Mouse (Mus musculus): ENCODE results near the gene Klhl26.
A peak's percentile ranks its signal among the peaks of the same experiment; 100 is the strongest.

The Klhl26 gene

DNA sequence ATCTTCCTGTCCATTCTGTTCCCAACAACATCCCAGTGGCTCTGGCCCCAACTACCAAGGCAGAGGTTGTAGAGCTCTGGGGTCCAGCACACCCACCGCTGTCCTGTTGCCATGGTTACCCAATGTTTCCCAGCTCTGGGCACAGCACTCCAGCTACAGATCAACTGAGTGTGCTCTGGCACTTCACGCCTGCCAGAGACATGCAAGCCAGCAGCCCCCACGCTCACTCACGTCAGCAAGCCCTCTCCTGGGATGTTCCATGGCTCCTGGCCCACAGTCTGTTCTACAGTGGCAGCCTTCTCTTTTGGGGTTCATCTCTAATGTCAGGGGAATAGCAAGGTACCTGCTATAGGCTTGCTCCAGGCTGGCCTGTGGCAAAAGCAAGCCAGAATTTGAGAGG is 13.5 kb downstream of the Klhl26 start:
- Histone ChIP-seq H3K36me3 (ENCODE audit: insufficient read depth, low read length) (peaks cover 29% of the 10 kb centered on the region), H3K4me3 (replicated peaks; ENCODE audit: low read length) (no peak overlapping the region), H3K27me3 (ENCODE audit: insufficient read depth, low read length) (no peaks in the 10 kb centered on the region), H3K4me1 (replicated peaks; ENCODE audit: low read depth, low read length) (peaks cover 29% of the 10 kb centered on the region), H3K9me3 (ENCODE audit: low read length) (0 out of 2 replicates have a peak, but pooled peaks cover 3% of the 10 kb centered on the region)
- no peak for TF ChIP-seq POU5F1 (IDR thresholded peaks at IDR 0.05; ENCODE audit: borderline replicate concordance, low read length)
- no peak for TF ChIP-seq CTCF (conservative IDR thresholded peaks at IDR 0.05; ENCODE audit: low read length)
- TF ChIP-seq NANOG (IDR thresholded peaks at IDR 0.05; ENCODE audit: borderline replicate concordance, low read length) = no peak

DNA sequence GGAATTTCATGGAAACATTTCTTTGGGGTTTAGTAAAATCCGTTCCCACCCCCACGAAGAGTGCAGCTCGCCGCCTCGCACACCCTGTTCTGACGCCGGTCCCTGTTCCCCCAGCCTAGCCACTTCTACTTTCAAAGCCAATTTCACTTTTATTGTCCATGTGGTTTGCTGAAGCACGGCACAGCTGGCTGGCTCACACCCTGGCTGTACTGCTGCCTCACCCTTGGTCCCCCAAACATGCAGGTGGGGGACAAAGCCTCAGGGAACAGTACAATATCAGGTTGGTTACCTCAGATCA is 14.3 kb downstream of the Klhl26 start:
- Histone ChIP-seq H3K36me3 (ENCODE audit: insufficient read depth, low read length) (peaks cover 24% of the 10 kb centered on the region), H3K9me3 (ENCODE audit: low read length) (0 out of 2 replicates have a peak, but pooled peaks cover 3% of the 10 kb centered on the region)
- TF ChIP-seq CTCF (conservative IDR thresholded peaks at IDR 0.05; ENCODE audit: low read length) = no peak
- TF ChIP-seq POU5F1 (IDR thresholded peaks at IDR 0.05; ENCODE audit: borderline replicate concordance, low read length) = no peak
- no peak for TF ChIP-seq NANOG (IDR thresholded peaks at IDR 0.05; ENCODE audit: borderline replicate concordance, low read length)

GRCm38 (mm10) chr8:70461765-70462515 is 14.8 kb downstream of the Klhl26 start:
- no peak for TF ChIP-seq CTCF (conservative IDR thresholded peaks at IDR 0.05; ENCODE audit: low read length)
- no peak for TF ChIP-seq NANOG (IDR thresholded peaks at IDR 0.05; ENCODE audit: borderline replicate concordance, low read length)
- H3K36me3 ChIP-seq (ENCODE audit: insufficient read depth, low read length) = peaks cover 21% of the 10 kb centered on the region
- 0 out of 2 replicates have a peak, but pooled peaks cover 3% of the 10 kb centered on the region for H3K9me3 ChIP-seq (ENCODE audit: low read length)
- peaks cover 16% of the 10 kb centered on the region for H3K4me1 ChIP-seq (replicated peaks; ENCODE audit: low read depth, low read length)
- no peak overlapping the region for H3K4me3 ChIP-seq (replicated peaks; ENCODE audit: low read length)
- H3K27me3 ChIP-seq (ENCODE audit: insufficient read depth, low read length) = 0 out of 2 replicates have a peak, but pooled peaks cover 3% of the 10 kb centered on the region

More for the DNA sequence above, 14.3 kb downstream of the Klhl26 start:
- peaks cover 21% of the 10 kb centered on the region for H3K4me1 ChIP-seq (replicated peaks; ENCODE audit: low read depth, low read length)
- no peak overlapping the region for H3K4me3 ChIP-seq (replicated peaks; ENCODE audit: low read length)
- no peaks in the 10 kb centered on the region for H3K27me3 ChIP-seq (ENCODE audit: insufficient read depth, low read length)

GRCm38 (mm10) chr8:70460606-70461005 is 16.2 kb downstream of the Klhl26 start:
- H3K4me1 ChIP-seq (replicated peaks; ENCODE audit: low read depth, low read length) = peaks cover 15% of the 10 kb centered on the region
- H3K4me3 ChIP-seq (replicated peaks; ENCODE audit: low read length) = no peak overlapping the region
- TF ChIP-seq CTCF (conservative IDR thresholded peaks at IDR 0.05; ENCODE audit: low read length) = no peak
- no peak for TF ChIP-seq NANOG (IDR thresholded peaks at IDR 0.05; ENCODE audit: borderline replicate concordance, low read length)
- TF ChIP-seq POU5F1 (IDR thresholded peaks at IDR 0.05; ENCODE audit: borderline replicate concordance, low read length) = no peak
- peaks cover 11% of the 10 kb centered on the region for H3K36me3 ChIP-seq (ENCODE audit: insufficient read depth, low read length)
- 0 out of 2 replicates have a peak, but pooled peaks cover 3% of the 10 kb centered on the region for H3K9me3 ChIP-seq (ENCODE audit: low read length)
- 0 out of 2 replicates have a peak, but pooled peaks cover 3% of the 10 kb centered on the region for H3K27me3 ChIP-seq (ENCODE audit: insufficient read depth, low read length)

GRCm38 (mm10) chr8:70460199-70460598 is 16.6 kb downstream of the Klhl26 start:
- TF ChIP-seq POU5F1 (IDR thresholded peaks at IDR 0.05; ENCODE audit: borderline replicate concordance, low read length) (no peak), NANOG (IDR thresholded peaks at IDR 0.05; ENCODE audit: borderline replicate concordance, low read length) (no peak), CTCF (conservative IDR thresholded peaks at IDR 0.05; ENCODE audit: low read length) (no peak)
- H3K4me1 ChIP-seq (replicated peaks; ENCODE audit: low read depth, low read length) = peaks cover 18% of the 10 kb centered on the region
- 0 out of 2 replicates have a peak, but pooled peaks cover 3% of the 10 kb centered on the region for H3K27me3 ChIP-seq (ENCODE audit: insufficient read depth, low read length)
- H3K4me3 ChIP-seq (replicated peaks; ENCODE audit: low read length) = no peak overlapping the region
- 0 out of 2 replicates have a peak, but pooled peaks cover 3% of the 10 kb centered on the region for H3K9me3 ChIP-seq (ENCODE audit: low read length)
- peaks cover 7% of the 10 kb centered on the region for H3K36me3 ChIP-seq (ENCODE audit: insufficient read depth, low read length)

DNA sequence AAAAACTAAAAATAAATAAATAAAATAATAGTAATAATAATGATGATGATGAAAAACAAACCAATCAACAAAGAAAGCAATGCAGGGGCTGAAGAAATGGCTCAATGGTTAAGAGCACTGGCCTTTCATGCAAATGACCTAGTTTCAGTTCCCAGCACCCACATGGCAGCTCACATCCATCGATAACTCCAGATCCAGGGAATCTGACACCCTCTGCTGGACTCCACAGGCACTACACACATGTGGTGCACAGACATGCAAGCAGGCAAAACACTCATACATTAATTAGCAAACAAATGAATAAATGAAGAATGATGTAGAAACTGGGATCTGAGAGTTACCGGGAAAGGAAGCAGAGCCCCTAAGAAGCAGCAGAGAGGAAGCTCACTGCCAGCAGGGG is 17.1 kb downstream of the Klhl26 start:
- Histone ChIP-seq H3K36me3 (ENCODE audit: insufficient read depth, low read length) (peaks cover 1% of the 10 kb centered on the region; the same call in 1 of the 2 replicates), H3K4me3 (replicated peaks; ENCODE audit: low read length) (no peak overlapping the region), H3K4me1 (replicated peaks; ENCODE audit: low read depth, low read length) (peaks cover 18% of the 10 kb centered on the region), H3K27me3 (ENCODE audit: insufficient read depth, low read length) (0 out of 2 replicates have a peak, but pooled peaks cover 3% of the 10 kb centered on the region), H3K9me3 (ENCODE audit: low read length) (0 out of 2 replicates have a peak, but pooled peaks cover 3% of the 10 kb centered on the region)
- TF ChIP-seq NANOG (IDR thresholded peaks at IDR 0.05; ENCODE audit: borderline replicate concordance, low read length) = no peak
- peak; percentile 39 for TF ChIP-seq CTCF (conservative IDR thresholded peaks at IDR 0.05; ENCODE audit: low read length)
- TF ChIP-seq POU5F1 (IDR thresholded peaks at IDR 0.05; ENCODE audit: borderline replicate concordance, low read length) = no peak

GRCm38 (mm10) chr8:70458462-70458861 is 18.3 kb downstream of the Klhl26 start:
- Histone ChIP-seq H3K4me1 (replicated peaks; ENCODE audit: low read depth, low read length) (peaks cover 20% of the 10 kb centered on the region), H3K4me3 (replicated peaks; ENCODE audit: low read length) (no peak overlapping the region), H3K27me3 (ENCODE audit: insufficient read depth, low read length) (peaks cover 15% of the 10 kb centered on the region), H3K9me3 (ENCODE audit: low read length) (0 out of 2 replicates have a peak, but pooled peaks cover 3% of the 10 kb centered on the region), H3K36me3 (ENCODE audit: insufficient read depth, low read length) (no peaks in the 10 kb centered on the region)
- TF ChIP-seq POU5F1 (IDR thresholded peaks at IDR 0.05; ENCODE audit: borderline replicate concordance, low read length) = no peak
- TF ChIP-seq CTCF (conservative IDR thresholded peaks at IDR 0.05; ENCODE audit: low read length) = no peak
- no peak for TF ChIP-seq NANOG (IDR thresholded peaks at IDR 0.05; ENCODE audit: borderline replicate concordance, low read length)

DNA sequence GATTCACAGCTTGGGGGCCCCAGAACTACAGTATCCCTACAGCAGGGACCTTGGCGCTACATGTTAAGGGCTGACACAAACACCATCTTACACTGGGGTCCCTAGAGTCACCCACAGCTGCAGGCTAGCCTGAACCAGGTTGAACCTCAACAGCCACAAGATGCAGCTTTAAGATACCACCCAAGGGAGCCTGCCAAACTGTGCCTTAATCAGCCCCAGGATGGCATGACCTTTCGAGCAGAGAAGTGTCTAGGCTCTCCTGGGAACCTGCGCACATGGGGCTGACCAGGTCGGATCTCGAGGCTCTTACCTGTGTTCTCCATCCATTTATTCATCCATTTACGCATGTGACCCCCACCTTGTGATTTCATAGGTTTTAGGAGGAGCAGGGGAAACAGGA is 18.9 kb downstream of the Klhl26 start:
- Histone ChIP-seq H3K4me1 (replicated peaks; ENCODE audit: low read depth, low read length) (peaks cover 24% of the 10 kb centered on the region), H3K9me3 (ENCODE audit: low read length) (0 out of 2 replicates have a peak, but pooled peaks cover 3% of the 10 kb centered on the region), H3K27me3 (ENCODE audit: insufficient read depth, low read length) (peaks cover 21% of the 10 kb centered on the region), H3K36me3 (ENCODE audit: insufficient read depth, low read length) (no peaks in the 10 kb centered on the region), H3K4me3 (replicated peaks; ENCODE audit: low read length) (no peak overlapping the region)
- TF ChIP-seq NANOG (IDR thresholded peaks at IDR 0.05; ENCODE audit: borderline replicate concordance, low read length) = no peak
- no peak for TF ChIP-seq POU5F1 (IDR thresholded peaks at IDR 0.05; ENCODE audit: borderline replicate concordance, low read length)
- TF ChIP-seq CTCF (conservative IDR thresholded peaks at IDR 0.05; ENCODE audit: low read length) = no peak
